Mouse (Mus musculus) layer of hippocampus, adult 18-20 months (tissue): ENCODE results near the gene Adam15. TPM values are rescaled to one million over a fixed set of nuclear protein-coding genes. Genes with fewer than 3 reads are reported as not detected.

Source experiments
- DNase-seq, 2 experiments: peaks; one replicate each; pipeline ENCODE4 v3.0.0; 2022; ENCODE audit warnings: low spot score in 2 of 2
- total RNA-seq, 2 experiments: library from RNA; stranded (reverse); gene quantifications; 2 replicates each; pipeline ENCODE4 v1.2.3; 2021

The Adam15 gene
- total RNA-seq, 2 experiments from 2014 or later, result 120 to 126 TPM

GRCm38 (mm10) chr3:89327371-89327870 is 22.4 kb downstream of the Adam15 start:
- no peak for DNase-seq

DNA sequence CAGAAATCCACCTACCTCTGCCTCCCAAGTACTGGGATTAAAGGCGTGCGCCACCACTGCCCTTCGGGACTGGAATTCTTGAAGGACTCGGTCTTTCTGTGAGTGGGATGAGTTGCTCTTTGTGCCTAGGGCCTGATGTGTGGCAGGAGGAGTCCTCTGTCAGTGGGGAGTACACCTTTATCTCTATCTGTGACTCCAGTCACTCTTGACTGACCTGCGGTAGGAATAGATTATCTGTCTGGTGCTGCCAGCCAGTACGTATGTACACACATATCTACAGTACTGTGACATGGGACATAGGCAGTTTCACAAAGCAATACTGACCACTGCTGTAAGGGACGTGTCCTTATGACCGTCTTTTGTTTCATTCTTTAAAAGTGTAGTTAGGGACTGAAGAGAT is 23.9 kb downstream of the Adam15 start:
- DNase-seq, result no peak

DNA sequence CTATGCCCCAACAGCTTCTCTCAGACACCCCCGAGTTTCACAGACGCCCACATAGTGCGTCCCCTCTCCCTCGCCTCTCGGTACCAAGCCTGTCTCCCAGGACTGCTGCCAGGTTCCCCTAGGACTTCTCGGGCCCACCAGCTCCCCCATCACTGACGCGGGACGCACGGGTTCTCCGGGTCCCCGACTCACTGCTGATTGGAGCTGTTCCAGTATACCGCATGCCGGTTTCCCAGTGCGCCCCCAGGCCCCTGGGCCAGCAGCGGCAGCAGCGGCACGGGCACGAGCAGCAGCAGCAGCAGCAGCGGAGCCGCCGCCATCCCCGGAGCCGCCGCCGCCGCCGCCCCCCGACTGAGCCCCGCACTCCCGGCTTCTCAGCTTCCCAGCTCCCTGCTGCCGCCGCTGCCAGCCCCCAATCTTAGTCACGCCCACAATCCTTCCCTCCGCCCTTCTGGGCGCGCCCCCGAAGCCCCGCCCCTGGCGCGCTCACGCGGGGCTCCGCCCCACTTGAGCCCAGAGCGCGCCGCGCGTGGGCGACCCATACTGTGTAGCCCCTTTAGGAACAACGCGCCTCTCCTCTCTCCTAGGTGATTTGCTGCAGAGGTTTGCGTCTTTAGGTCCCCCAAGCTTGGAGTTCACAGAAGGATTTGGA is 27.2 kb downstream of the Adam15 start, which contains the start of gene Efna3:
TSS of gene Efna3 (minus strand) at position 452 of the 652 bp plus-strand sequence.
- peak; percentile 87 to 91 for DNase-seq

- no peak for DNase-seq
Observed at GRCm38 (mm10) chr3:89322131-89322500, 27.7 kb downstream of the Adam15 start.

- DNase-seq, result peak in 1 of 2 experiments; percentile 55
Observed at GRCm38 (mm10) chr3:89321183-89322130, 28.3 kb downstream of the Adam15 start.

DNA sequence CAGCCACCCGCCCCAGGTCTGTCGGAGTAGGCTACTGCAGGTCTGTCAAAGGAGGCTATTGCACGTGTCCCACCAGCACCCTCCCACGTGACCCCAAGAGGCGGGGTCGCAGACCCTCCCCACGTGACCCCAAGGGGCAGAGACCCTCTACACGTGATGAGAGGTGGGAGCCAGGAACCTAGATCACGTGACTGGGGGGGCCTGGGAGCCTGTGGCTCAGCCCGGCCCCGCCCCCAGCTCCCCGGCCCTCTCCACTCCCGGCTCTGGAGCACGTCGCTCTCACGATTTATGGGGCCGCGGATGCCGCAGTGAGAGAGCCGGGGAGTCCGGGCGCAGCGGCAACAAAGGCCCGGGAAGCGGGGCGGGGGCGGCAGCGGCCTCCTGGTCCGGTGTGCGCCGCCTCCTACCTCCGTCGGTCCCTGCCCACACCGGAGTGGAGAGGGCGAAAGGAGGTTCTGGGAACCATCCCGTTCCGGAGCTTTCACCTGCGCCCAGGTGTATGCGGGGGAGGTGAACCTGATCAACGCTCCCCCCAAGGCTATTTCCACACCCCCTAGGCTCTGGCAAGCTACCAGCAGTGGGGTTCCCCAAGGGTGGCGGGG is 29.1 kb downstream of the Adam15 start:
- DNase-seq, result peak in 1 of 2 experiments; percentile 47

- peak in 1 of 2 experiments; percentile 51 for DNase-seq
Observed at GRCm38 (mm10) chr3:89319591-89320350, 30.0 kb downstream of the Adam15 start.

DNA sequence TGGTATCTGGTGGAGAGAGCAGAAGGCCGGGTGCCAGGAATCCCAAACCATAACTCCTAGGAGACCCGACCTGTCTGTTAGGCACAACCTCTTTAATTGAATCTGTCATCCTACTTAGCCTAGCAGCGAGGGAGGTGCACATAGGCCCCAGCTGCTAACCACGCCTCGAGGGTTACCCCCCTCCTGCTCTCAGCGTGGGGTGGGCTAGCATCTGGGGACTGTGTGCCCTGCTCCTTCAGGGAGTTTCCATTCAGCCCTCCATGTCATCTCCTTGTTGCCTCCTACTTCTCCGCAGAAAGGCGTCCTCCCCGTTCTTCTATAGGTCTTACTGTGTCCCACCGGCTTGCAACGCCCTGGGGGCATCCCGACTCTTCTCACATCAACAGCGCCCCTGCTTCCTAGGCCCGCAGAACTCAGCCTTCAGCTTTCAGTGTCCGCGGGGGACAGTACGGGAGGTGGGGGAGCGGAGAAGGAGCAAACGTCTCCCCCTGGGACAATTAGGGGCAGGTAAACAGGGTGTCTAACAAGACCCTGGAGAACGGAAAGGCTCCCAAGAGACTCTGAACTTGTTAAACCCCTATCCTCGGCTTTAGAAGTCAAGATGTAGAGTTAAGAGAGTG is 30.7 kb downstream of the Adam15 start:
- DNase-seq, result no peak

DNA sequence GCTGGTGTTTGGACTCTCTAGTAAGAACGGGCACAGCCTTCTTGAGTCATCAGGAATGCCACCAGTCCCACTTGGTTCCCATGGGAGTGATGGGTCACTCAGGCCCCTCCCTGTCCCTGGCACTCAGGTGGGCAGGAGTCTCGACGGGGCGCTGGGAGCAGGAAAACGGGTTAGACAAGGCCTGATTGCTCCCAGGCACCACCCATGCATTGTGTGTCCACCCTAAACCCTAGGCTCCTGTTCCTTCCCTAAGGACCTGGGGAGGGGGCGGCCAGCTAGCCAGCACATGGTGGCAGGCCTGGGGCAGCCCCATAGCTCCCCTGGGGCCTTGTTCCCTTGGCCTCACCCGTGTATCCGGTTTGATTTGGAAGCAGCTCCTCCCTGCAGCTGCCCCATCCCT is 31.5 kb downstream of the Adam15 start:
- no peak for DNase-seq

DNA sequence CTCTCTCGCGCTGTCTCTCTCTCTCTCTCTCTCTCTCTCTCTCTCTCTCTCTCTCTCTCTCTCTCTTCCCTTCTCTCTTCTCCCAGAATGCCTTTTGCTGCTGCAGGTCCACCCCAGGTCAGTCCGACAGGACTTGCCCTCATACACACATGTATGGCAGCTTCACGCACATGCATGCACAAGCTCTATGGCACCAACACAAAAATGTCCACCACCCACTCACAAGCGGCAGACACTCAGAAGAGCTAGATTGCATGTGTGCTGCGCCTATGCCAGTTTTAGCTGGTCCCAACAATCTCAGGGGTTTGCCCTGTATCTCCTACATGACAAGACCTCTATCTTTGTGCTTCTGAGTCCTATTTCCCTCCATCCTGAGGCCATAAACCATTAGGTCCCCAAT is 32.5 kb downstream of the Adam15 start:
- no peak for DNase-seq

GRCm38 (mm10) chr3:89316833-89317232 is 33.0 kb downstream of the Adam15 start:
- DNase-seq, result peak; percentile 81 to 95

DNA sequence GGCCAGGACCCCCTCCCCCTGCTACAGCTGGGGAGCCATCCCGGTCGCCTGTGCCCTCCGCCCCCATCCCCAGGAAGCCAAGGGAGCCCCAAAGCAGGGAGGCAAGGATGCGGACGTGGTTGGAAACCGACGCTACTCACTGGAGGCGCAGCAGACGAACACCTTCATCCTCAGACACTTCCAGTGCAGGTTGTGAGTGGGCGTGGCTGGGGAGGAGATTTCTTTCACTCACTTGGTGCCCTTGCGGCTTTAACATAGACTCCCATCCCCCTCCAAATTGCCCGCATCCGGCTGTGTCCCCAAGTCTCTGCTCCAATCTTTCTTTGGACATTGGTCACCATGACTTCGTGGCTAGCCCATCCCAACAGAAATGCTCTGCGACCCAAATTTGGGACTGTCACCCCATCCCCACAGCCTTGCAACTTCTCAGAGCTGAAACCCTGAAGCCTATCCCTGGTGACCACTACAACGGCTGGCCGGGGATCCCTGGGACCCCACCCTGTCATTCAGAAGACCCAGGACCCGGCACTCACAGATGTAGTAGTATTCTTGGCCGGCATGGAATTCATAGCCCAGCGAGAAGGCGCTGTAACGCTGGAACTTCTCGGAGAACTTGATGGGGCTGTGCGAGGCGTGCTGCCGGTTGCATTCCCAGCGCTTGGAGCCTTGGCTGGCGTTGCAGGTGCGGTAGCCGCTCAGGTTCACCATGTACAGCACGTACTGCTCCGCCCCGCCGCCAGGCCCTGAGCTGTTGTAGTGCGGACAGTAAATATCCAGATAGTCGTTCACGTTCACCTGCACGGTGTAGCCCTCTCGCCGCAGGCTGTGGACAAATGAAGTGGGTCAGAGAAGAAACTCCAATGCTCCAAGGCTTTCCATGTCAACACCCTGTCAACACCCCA is 33.6 kb downstream of the Adam15 start:
- DNase-seq, result no peak

- peak; percentile 61 to 89 for DNase-seq
Observed at GRCm38 (mm10) chr3:89315195-89315929, 34.4 kb downstream of the Adam15 start.

DNA sequence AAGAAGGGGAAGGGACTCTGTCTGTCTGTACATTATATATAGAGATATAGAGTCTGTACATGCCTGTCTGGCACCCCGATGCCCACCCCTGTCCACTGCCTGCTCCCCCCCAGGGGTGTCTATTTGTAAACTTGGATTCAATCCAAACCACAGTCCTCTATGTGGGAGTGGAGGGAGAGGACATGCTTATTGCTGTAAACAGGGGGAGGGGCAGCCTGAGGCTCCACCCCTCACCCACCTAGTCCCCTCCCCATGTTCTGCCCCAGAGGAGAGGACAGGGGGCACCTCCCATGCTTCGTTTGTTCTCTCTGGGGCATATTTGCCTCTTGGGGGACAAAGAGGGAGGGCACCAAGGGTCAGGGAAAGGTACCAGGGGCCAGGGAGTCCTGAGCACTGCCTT is 35.0 kb downstream of the Adam15 start:
- DNase-seq, result no peak

DNA sequence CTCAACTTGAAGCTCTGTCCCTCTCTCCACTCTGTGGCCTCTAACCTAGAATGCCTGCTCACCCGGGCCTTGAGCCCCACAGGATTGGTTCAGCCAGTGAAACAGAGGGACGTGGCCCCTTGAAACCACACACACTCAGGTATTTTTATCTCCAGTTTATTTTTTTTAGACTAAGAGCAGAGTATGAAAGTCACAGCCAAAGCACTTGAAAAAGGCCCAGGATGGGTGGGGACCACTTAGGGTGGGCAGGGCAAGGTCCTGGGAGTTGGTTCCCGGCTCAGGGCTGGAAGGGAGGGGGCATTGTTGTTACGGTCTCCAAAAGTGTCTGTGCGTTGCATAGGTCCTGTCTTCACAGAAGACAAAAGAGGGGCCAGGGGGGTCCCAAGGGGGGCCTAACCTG is 35.5 kb downstream of the Adam15 start:
- no peak for DNase-seq

- DNase-seq, result peak in 1 of 2 experiments; percentile 71
Observed at GRCm38 (mm10) chr3:89308089-89308488, 41.7 kb downstream of the Adam15 start.

- DNase-seq, result no peak
Observed at GRCm38 (mm10) chr3:89305551-89306325, 44.1 kb downstream of the Adam15 start.

DNA sequence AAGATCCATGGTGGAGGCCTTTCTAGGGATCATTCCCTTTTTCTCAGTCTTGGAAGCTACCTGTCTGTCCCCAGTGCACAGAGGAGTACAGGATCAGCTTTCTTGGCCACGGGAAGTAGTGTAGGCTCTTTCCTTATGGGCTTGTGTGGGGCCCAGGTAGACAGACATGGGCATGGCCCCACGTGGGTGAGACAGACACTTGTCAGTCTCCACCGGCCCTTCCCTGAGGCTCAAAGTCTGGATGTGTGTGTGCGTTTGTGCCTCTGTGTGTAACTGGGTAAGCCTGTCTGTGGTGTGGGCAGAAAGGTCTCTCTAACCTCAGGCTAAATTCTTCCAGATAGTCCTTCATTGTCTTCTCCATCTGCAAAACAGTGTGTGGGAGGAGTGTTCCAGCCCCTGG is 44.7 kb downstream of the Adam15 start:
- DNase-seq, result no peak
